Mouse (Mus musculus) large intestine, adult 2 months (tissue): ENCODE measurements at regions not wholly inside any gene's neighbourhood (a gene's known extent, or its start where the extent isn't known, plus 50 kb on each side); places are given as distances from the start of the nearest gene placed in this dataset.

Experiments
- DNase-seq: peaks from one replicate; pipeline ENCODE4 v3.0.0-alpha.2; 2012; ENCODE audit warnings: low read depth, low spot score
- WGBS: fragments of 180-500 bp; shearing (Covaris S2); methylation state at CpG from one replicate; pipeline ENCODE4 v1.1.7; 2018; 5-methylcytosine and 5-hydroxymethylcytosine counted together

DNA sequence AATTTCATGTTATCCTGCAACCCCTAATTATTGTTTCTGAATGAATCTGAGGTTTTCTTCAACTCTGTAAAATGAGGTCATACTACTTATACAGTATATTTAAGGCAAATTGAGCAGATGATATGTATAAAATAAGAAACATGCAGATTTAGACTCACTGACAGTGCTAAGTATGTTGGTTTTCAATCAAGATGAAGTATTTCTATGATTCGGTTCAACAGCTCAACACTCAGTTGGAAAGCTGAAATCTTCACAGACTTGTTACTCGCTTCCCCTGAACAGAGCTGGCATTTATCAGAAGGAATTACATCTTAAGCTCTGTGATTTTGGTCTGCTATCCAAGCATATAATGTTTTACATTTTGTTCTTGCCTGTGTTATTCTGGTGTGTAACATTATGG is 553.4 kb downstream of the Btbd3 start:
- DNase-seq, result no peak
- 87% methylated on average over 2 of the region's 2 CpGs for WGBS

DNA sequence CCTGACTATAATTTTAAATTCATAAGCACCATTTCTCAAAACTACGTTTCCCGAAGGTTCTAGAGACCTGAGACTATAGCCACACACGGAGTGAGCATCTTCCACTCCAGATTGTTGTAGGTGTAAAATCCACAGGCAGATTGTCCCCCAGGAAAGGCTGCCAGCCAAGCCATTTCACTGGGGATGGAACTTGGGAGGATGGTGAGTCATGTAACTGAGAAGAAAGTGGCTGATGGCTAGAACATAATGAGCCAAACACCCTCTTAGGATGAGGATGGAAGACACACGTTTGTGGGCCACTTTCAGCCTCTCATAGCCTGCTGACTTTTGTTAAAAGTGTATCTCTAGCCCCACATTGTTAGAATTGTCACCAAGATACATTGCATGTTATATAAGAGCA is 564.1 kb downstream of the Btbd3 start:
- WGBS, result 74% methylated on average over 4 of the region's 4 CpGs
- DNase-seq, result no peak

GRCm38 (mm10) chr2:138824873-138825272 is 568.5 kb downstream of the Btbd3 start:
- WGBS, result 68% methylated on average over 4 of the region's 4 CpGs
- DNase-seq, result no peak

- DNase-seq, result no peak
- whole genome bisulfite sequencing, result 50% methylated on average over 2 of the region's 2 CpGs
These were observed 571.6 kb downstream of the Btbd3 start for GRCm38 (mm10) chr2:138827813-138828570.

- DNase-seq, result no peak
- 53% methylated on average over 3 of the region's 3 CpGs for WGBS
These were observed 582.5 kb downstream of the Btbd3 start for GRCm38 (mm10) chr2:138838846-138839245.

DNA sequence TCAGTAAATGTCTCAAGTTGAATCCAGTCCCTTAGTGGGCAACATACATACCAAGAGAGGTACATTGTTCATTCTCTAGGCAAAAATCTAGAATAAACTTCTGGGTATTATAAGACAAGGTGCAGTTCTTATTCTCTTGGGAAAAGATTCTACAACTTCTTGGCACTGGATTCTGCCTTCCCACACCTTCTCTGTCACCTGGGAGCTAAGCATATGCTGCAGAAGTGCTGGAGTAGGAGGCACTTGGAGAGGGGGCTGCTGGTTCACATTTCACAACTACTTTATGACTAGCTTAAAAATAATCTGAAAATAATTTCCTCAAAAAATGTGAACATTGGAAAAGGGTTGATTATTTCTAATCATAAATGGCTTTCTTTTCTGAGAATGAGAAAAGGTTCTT is 602.8 kb downstream of the Btbd3 start:
- DNase-seq, result no peak

DNA sequence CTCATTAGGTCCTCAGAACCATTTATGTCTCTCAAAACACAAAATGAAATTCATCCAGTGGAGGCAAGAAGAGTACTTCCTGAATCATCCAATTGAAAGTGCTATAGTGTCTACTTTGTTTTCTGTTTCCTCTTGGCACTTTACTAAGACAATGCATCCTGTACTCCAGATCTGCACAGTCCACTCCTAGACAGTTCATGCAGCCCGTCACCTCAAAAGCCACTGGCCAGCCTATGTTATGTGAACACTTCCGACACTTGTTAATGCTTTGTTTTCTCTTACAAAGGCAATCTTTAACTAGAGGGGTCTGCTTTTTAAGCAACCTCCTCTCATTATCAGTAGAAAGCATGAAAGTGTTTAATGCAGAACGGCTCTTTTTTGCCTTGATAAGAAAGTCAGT is 597.1 kb upstream of the Sptlc3 start:
- 63% methylated on average over 3 of the region's 3 CpGs for WGBS
- DNase-seq, result no peak

GRCm38 (mm10) chr2:138897101-138897500 is 596.6 kb upstream of the Sptlc3 start:
- no peak for DNase-seq
- 49% methylated on average over 3 of the region's 3 CpGs for WGBS

DNA sequence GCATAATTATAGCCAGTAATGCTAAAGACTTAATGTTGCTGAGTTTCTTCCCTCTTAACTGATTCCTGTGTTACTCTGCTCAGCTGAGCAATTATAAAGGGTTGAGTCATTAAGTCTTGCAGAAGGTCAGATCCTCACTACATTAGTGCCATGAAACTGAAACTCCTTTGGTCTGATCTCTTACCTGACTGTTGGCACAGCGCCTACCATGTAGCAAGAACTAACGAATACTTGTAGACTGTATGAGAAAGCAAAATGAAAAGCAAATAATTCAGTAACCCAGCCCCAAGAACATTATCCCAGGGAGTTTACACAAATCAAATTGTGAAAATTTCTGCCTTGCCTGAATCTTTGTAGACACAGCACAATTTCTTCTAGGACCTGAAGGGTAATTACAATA is 556.5 kb upstream of the Sptlc3 start:
- DNase-seq, result no peak
- WGBS, result 79% methylated on average over 2 of the region's 2 CpGs

GRCm38 (mm10) chr2:138939367-138939766 is 554.3 kb upstream of the Sptlc3 start:
- no peak for DNase-seq
- 80% methylated on average over 2 of the region's 2 CpGs for WGBS

DNA sequence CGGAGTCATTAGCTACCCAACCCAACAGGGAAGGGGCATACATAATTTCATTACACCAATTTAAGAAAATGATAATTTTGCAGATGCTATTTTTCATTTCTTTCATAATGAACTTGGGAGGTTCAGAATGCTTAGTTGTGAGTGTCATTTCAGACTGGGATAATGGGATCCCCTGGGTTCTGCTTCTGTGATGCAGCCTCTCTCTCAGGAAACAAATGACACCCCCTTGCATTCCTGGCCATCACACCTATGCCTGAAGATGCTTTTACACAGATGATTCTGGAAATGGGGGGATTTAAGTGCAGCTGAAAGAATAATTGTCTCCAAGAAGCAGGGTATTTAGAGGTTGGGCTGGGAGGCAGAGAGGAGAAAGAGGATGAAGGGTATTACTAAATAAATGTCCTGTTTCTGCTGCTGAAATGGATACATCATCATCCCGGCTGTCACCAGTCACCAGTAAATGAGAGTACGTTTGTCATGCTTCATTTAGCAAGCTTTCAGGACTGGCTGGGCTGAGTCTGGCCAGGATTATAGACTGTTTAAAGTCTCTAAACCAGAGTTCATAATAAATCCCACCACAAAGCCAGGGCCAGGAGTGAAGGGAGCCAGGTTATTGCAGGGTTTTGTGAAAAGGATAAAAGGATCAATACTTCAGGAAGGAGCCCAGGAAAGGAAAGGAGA is 527.5 kb upstream of the Sptlc3 start:
- no peak for DNase-seq
- 56% methylated on average over 3 of the region's 3 CpGs for WGBS

GRCm38 (mm10) chr2:138974548-138974947 is 519.2 kb upstream of the Sptlc3 start:
- WGBS, result 39% methylated on average over 2 of the region's 2 CpGs
- DNase-seq, result no peak

DNA sequence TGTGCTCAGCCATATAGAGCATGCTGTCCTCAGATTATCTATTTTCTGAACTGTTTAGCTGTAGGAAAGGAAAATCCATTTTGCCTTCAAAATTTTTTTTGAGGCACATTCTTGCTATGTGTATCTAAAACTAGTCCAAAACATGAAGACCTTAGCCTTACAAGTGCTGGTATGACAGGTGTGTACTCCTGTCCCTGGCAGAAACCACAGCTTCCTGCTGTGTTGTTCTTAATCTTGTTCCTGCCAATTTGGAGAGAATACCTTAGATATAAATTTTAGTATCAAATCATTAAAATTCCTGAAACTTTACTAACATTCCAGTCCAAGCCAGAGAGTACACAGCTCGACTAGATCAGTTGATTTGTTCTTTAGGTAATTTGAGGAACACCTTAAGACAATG is 503.7 kb upstream of the Sptlc3 start:
- WGBS, result 29% methylated on average over 1 of the region's 1 CpGs

DNA sequence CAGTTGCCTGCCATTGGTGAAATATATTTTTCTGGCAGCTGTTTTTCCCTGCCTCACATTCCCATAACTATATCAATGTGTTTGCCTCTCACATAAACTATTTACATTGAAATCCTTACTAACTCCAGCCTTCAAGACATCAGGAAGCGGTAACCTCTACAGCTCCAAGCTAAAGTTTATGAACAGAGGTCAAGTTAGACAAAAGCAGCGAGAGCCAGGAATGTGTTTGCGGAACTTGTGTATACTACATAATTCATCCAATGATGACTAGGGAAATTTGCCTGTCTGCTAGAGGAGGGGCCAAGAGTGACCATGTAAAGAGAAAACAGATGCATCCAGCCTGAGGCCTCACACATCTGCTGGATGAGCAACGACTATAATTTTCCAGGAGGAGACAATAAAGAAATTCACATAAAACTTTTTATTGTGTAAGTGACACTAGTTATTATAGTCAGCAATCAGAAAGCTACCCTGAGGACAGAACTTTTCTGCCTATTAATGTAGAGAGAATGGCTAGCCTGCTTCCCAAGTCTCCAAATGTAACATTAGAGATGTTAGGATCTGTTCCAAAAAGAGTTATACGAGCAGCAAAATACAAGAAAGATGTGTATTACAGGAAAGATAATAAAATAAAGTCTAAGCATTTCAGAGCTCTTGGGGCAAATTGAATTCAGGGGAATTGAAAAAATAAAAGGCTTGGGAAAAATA is 461.5 kb upstream of the Sptlc3 start:
- DNase-seq, result no peak
- 47% methylated on average over 5 of the region's 5 CpGs for WGBS

More for the DNA sequence above, 503.7 kb upstream of the Sptlc3 start:
- no peak for DNase-seq

DNA sequence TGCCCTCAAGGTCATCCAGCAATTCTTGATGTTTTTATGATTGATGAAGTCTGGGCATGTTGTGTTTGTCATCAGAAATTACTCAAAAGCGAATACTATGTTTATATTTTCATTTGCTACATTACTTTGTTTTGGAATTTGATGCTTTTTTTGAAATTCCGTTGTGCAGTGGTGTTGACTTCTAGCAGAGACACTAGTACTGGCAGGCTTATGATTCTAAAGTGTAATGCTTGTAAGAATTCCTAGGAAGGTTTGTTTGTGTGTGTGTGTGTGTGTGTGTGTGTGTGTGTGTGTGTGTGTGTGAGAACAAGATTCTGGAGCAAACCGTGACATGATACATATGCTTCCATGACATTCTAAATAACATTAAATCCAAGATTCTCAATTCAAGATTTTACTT is 458.9 kb upstream of the Sptlc3 start:
- no peak for DNase-seq
- 75% methylated on average over 3 of the region's 3 CpGs for WGBS

DNA sequence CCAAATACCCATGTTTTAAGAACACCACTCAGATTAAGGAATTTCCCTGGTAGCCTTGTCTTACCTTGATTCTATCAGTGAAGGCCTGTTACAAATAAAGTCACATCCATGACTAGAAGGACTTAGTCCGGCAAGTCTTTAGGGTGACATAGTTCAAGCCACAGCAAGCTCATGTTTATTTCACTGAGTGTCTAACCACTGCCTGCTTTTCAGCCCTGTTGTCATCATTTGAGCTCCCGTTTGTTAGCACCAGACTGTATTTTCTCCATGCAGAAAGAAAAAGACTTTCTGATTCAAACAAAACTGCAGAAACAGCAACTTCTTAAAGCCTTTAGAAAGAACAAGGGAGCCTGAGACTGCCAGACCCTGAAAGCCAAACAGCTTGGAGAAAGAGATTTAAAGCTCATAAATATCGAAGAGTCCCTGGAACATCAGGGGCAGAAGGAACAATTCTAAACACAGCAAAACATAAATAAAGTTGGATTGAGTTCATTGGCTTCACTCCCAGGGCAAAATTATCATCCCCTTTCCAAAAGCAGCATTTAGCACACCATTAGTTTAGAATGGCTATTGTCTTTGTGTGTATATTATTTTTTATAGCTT is 451.9 kb upstream of the Sptlc3 start:
- WGBS, result 65% methylated on average over 3 of the region's 3 CpGs
- no peak for DNase-seq

DNA sequence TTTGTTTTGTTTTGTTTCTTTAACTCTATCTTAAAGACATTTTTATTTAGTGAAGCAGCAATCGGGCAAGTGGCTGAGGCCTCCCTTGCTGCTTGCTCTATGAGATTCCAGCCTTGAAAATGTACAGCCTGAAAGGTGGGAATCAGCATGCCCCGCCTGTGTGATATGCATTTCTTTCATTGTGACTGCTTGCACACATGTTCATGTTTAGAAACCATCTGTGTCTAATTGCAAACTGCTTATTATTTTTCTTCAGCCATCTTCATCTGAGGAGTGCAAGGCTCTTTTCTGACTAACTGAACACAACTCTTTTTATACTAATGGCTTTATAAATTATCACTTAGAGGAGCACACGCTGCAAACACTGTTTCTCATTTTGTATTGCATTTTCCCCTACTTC is 449.0 kb upstream of the Sptlc3 start:
- no peak for DNase-seq
- 80% methylated on average over 3 of the region's 3 CpGs for WGBS

DNA sequence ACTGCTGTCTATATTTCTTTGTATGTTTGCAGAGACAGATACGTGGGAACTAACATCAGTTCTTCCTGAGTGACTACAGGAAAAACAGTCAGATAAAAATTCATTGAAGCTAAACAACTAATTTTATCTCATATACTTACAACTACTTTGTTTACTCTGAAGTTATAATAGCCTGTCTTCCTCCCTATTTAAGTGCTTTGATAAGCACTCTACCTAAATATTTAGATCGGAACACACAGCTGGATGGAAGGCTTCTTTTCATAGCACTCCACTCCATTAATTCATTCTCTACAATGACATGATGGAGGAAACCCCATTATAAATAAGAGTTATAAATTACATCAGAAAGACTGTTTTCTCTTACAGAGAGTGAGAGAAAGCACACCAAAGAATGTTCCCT is 438.5 kb upstream of the Sptlc3 start:
- DNase-seq, result no peak
- WGBS, result 56% methylated on average over 2 of the region's 2 CpGs

- 75% methylated on average over 6 of the region's 6 CpGs for WGBS
- DNase-seq, result no peak
These were observed 424.3 kb upstream of the Sptlc3 start for GRCm38 (mm10) chr2:139069276-139069961.

GRCm38 (mm10) chr2:139071690-139072089 is 422.0 kb upstream of the Sptlc3 start:
- WGBS, result 31% methylated on average over 1 of the region's 1 CpGs
- no peak for DNase-seq
